In genomic region chr1:80785066-80785779, GRCm38 (mm10) we compare ENCODE assay signal across 20 mouse cellular contexts. TPM values are rescaled to one million over a fixed set of nuclear protein-coding genes. Genes with fewer than 3 reads are reported as not detected.
DNase-seq lines count a peak whose midpoint lies in the region; ATAC-seq and TF ChIP-seq lines count a peak whose summit lies in the region.
"Had no signal": no experiment of that assay in that cellular context is flagged by ENCODE, and none has a peak within 500 bp of the region (broad histone marks: within the 10 kb centered on the region; RNA-seq: fewer than 3 reads in every experiment).

No protein-coding gene starts in this region.

- ATAC-seq in liver, embryonic 11.5 days (replicated peaks; ENCODE audit: low FRiP score): no peak
- ATAC-seq in megakaryocyte, adult 5-6 weeks (ENCODE audit: poor library complexity, severe bottlenecking): peak; percentile 87
- ATAC-seq: activated CD4-positive, CD25-positive, alpha-beta regulatory T cell, adult 4 months; forebrain, embryonic 13.5 days; forebrain, postnatal 0 days; hindbrain, postnatal 0 days had no signal

- no peak overlapping the region for H3K27ac ChIP-seq in liver, adult 2 months (replicated peaks; ENCODE audit: insufficient read depth, low read depth, low read length)
- no peak overlapping the region for H3K27ac ChIP-seq in liver, embryonic 11.5 days (ENCODE audit: low read depth, low read length)
- peak overlapping the region; percentile 71; the same call in 1 of the 2 replicates for H3K27ac ChIP-seq in embryonic fibroblast, embryonic 13.5 days (ENCODE audit: insufficient read depth, low read length)
- H3K27ac ChIP-seq: embryonic facial prominence, embryonic 13.5 days; forebrain, embryonic 13.5 days; hindbrain, embryonic 13.5 days; hindbrain, postnatal 0 days had no signal

- no peak for TF ChIP-seq POLR2A in liver, adult 2 months (IDR thresholded peaks at IDR 0.05; ENCODE audit: extremely low read depth, insufficient read depth, low read length)
- TF ChIP-seq POLR2A in embryonic fibroblast, embryonic 13.5 days (IDR thresholded peaks at IDR 0.05; ENCODE audit: low read depth, low read length): no peak

- H3K4me2 ChIP-seq in liver, embryonic 11.5 days: no peak overlapping the region
- H3K4me2 ChIP-seq: embryonic facial prominence, embryonic 13.5 days; forebrain, embryonic 13.5 days; heart, embryonic 12.5 days; hindbrain, embryonic 13.5 days had no signal

- no peak overlapping the region for H3K4me3 ChIP-seq in liver, adult 2 months (ENCODE audit: insufficient read depth, low read depth, low read length)
- no peak overlapping the region for H3K4me3 ChIP-seq in liver, embryonic 11.5 days (ENCODE audit: low read depth, low read length)
- no peak overlapping the region for H3K4me3 ChIP-seq in embryonic fibroblast, embryonic 13.5 days (ENCODE audit: insufficient read depth, low read length)
- H3K4me3 ChIP-seq: embryonic facial prominence, embryonic 13.5 days; forebrain, embryonic 13.5 days; heart, embryonic 12.5 days; hindbrain, embryonic 13.5 days had no signal

- H3K9me3 ChIP-seq in liver, embryonic 11.5 days (ENCODE audit: control insufficient read depth, low read length): no peaks in the 10 kb centered on the region
- H3K9me3 ChIP-seq: forebrain, embryonic 13.5 days; heart, embryonic 12.5 days; hindbrain, embryonic 13.5 days had no signal

- DNase-seq in liver, adult 2 months (ENCODE audit: extremely low read depth, low read depth, low spot score): peak; percentile 19
- DNase-seq in liver, embryonic 11.5 days (ENCODE audit: low spot score): no peak
- no peak for DNase-seq in layer of hippocampus, adult 9-10 months (ENCODE audit: low spot score)
- DNase-seq in adrenal gland, postnatal 25 days: no peak
- no peak for DNase-seq in right cerebral cortex, postnatal 10 days (ENCODE audit: low spot score in 2 of 2)
- DNase-seq: adrenal gland, postnatal 14 days; cerebellum, adult 11 months; cerebellum, adult 9-10 months; cerebellum, postnatal 25 days; forebrain, postnatal 0 days; gastrocnemius, postnatal 14 days; heart, postnatal 36 days had no signal

- 69% methylated on average over 2 of the region's 2 CpGs for WGBS in liver, adult 2 months
- 73% methylated on average over 2 of the region's 2 CpGs for WGBS in liver, embryonic 11.5 days

- H3K4me1 ChIP-seq in liver, adult 2 months (ENCODE audit: control insufficient read depth, insufficient read depth, low read length): no peaks in the 10 kb centered on the region
- no peaks in the 10 kb centered on the region for H3K4me1 ChIP-seq in liver, embryonic 11.5 days (replicated peaks; ENCODE audit: control insufficient read depth, insufficient read depth, low read length)
- H3K4me1 ChIP-seq in embryonic fibroblast, embryonic 13.5 days (ENCODE audit: control insufficient read depth, insufficient read depth, low read length): no peaks in the 10 kb centered on the region
- H3K4me1 ChIP-seq: forebrain, embryonic 13.5 days; heart, embryonic 12.5 days; hindbrain, embryonic 13.5 days had no signal

- no peaks in the 10 kb centered on the region for H3K27me3 ChIP-seq in liver, adult 2 months (ENCODE audit: control insufficient read depth, insufficient read depth, low read length)
- H3K27me3 ChIP-seq in liver, embryonic 11.5 days (replicated peaks; ENCODE audit: control insufficient read depth, insufficient read depth, low read length): no peaks in the 10 kb centered on the region
- H3K27me3 ChIP-seq: embryonic facial prominence, embryonic 13.5 days; forebrain, embryonic 13.5 days; heart, embryonic 12.5 days; hindbrain, embryonic 13.5 days had no signal

- no peak for TF ChIP-seq CTCF in liver, adult 2 months (IDR thresholded peaks at IDR 0.05; ENCODE audit: low read depth, low read length)
- no peak for TF ChIP-seq CTCF in embryonic fibroblast, embryonic 13.5 days (IDR thresholded peaks at IDR 0.05; ENCODE audit: borderline replicate concordance, insufficient read depth, low read length)

- H3K36me3 ChIP-seq in liver, adult 2 months (ENCODE audit: control insufficient read depth, insufficient read depth, low read length): no peaks in the 10 kb centered on the region
- H3K36me3 ChIP-seq in liver, embryonic 11.5 days (ENCODE audit: control insufficient read depth, insufficient read depth, low read length): no peaks in the 10 kb centered on the region
- H3K36me3 ChIP-seq: embryonic facial prominence, embryonic 13.5 days; heart, embryonic 12.5 days; hindbrain, embryonic 13.5 days had no signal

- no peaks in the 10 kb centered on the region for H3K79me2 ChIP-seq in liver, adult 2 months (ENCODE audit: control insufficient read depth, insufficient read depth, low read length)

- no peak overlapping the region for H3K9ac ChIP-seq in liver, adult 2 months (ENCODE audit: low read depth, low read length)
- no peak overlapping the region for H3K9ac ChIP-seq in liver, embryonic 11.5 days (ENCODE audit: low read depth, low read length)
- H3K9ac ChIP-seq: embryonic facial prominence, embryonic 13.5 days; forebrain, embryonic 13.5 days; forebrain, postnatal 0 days; heart, embryonic 12.5 days; hindbrain, embryonic 13.5 days had no signal

RNA-seq across cellular contexts. Expression of gene Dock10, which starts 26.9 kb away (rescaled TPM):
- 6.8 TPM in 2 replicates for total RNA-seq in liver, adult 2 months (2014; rRNA removed)
- polyA plus RNA-seq in liver, adult 2 months (2012; rRNA removed): 0.52 and 1.0 TPM in 2 replicates
- 3.1 and 4.6 TPM in 2 replicates for polyA plus RNA-seq in liver, embryonic 11.5 days (2014; fragmentation: Nextera tagmentation; extraction: Ambion mirVana)
- 2.0 and 8.5 TPM in 2 replicates for polyA plus RNA-seq in embryonic fibroblast, embryonic 13.5 days (2011; ENCODE audit: insufficient read length, low read depth, missing spikeins)
- total RNA-seq in megakaryocyte, adult 5-6 weeks (2015): 168 and 183 TPM in 2 replicates
- 149 and 166 TPM in 2 replicates for total RNA-seq in megakaryocyte, adult 5-6 weeks (2017)
- total RNA-seq in adrenal gland, postnatal 25 days (2021): 18.1 and 22.2 TPM in 2 replicates
